Mouse (Mus musculus) neural tube, embryonic 12.5 days (tissue): ENCODE results near the gene Tmem145. TPM values are rescaled to one million over a fixed set of nuclear protein-coding genes. Genes with fewer than 3 reads are reported as not detected.

ENCODE experiments used
- ATAC-seq: fragments of 200-750 bp; cut with Nextera tagmentation; 2 replicates; pipeline ENCODE4 v1.8.0; 2017; ENCODE audit warnings: low read depth, mild to moderate bottlenecking, moderate TSS enrichment, moderate library complexity; ENCODE audit not compliant: low FRiP score
- H3K27ac ChIP-seq: fragments of 300-500 bp; sonication (generic); 2 replicates; pipeline ENCODE4 v1.5.1; 2016
- H3K27me3 ChIP-seq: fragments of 300-500 bp; sonication (generic); replicated peaks from 2 replicates; pipeline ENCODE4 v1.6.1; 2016; ENCODE audit warnings: mild to moderate bottlenecking
- H3K36me3 ChIP-seq: fragments of 300-500 bp; sonication (generic); 2 replicates; pipeline ENCODE4 v1.6.1; 2016; ENCODE audit warnings: mild to moderate bottlenecking
- H3K4me1 ChIP-seq: fragments of 300-500 bp; sonication (generic); 2 replicates; pipeline ENCODE4 v1.6.1; 2016
- H3K4me2 ChIP-seq: fragments of 300-500 bp; sonication (generic); replicated peaks from 2 replicates; pipeline ENCODE4 v1.6.1; 2016; ENCODE audit warnings: mild to moderate bottlenecking
- H3K4me3 ChIP-seq: fragments of 300-500 bp; sonication (generic); 2 replicates; pipeline ENCODE4 v1.5.1; 2016
- H3K9ac ChIP-seq: fragments of 300-500 bp; sonication (generic); 2 replicates; pipeline ENCODE4 v1.6.1; 2016; ENCODE audit warnings: mild to moderate bottlenecking
- H3K9me3 ChIP-seq: fragments of 300-500 bp; sonication (generic); 2 replicates; pipeline ENCODE4 v1.6.1; 2016; ENCODE audit warnings: mild to moderate bottlenecking
- WGBS: fragments of 180-500 bp; shearing (Covaris S2); methylation state at CpG from one replicate; pipeline ENCODE4 v1.1.7; 2016; 5-methylcytosine and 5-hydroxymethylcytosine counted together
- polyA plus RNA-seq: library from polyadenylated mRNA; unstranded; fragments of >200 nt; fragmentation: Nextera tagmentation; extraction: Ambion mirVana; gene quantifications from 2 replicates; pipeline ENCODE4 v1.2.1, GENCODE M21; 2016

Gene Tmem145
- polyA plus RNA-seq, 1 experiment from 2014 or later: 28.3 TPM

- 0 out of 2 replicates have a peak overlapping the region, but pooled peaks have one; percentile 29 for H3K9ac ChIP-seq
- H3K4me3 ChIP-seq: no peak overlapping the region
- peak overlapping the region; percentile 17; the same call in 1 of the 2 replicates for H3K27ac ChIP-seq
- peaks cover 86% of the 10 kb centered on the region for H3K36me3 ChIP-seq
- no peaks in the 10 kb centered on the region for H3K9me3 ChIP-seq
- ATAC-seq: peak; percentile 59
- peak overlapping the region; percentile 16; the same call in 1 of the 2 replicates for H3K4me2 ChIP-seq
- WGBS: 56% methylated on average over 19 of the region's 19 CpGs
- H3K27me3 ChIP-seq: no peaks in the 10 kb centered on the region
- peaks cover 11% of the 10 kb centered on the region for H3K4me1 ChIP-seq
Observed at GRCm38 (mm10) chr7:25358721-25359206, 52.9 kb downstream of the Tmem145 start.

- H3K4me1 ChIP-seq: peaks cover 28% of the 10 kb centered on the region
- peaks cover 60% of the 10 kb centered on the region for H3K36me3 ChIP-seq
- no peak for ATAC-seq
- H3K27ac ChIP-seq: no peak overlapping the region
- no peak overlapping the region for H3K4me3 ChIP-seq
- H3K9me3 ChIP-seq: no peaks in the 10 kb centered on the region
- no peak overlapping the region for H3K9ac ChIP-seq
- WGBS: 86% methylated on average over 19 of the region's 19 CpGs
- peaks cover 20% of the 10 kb centered on the region for H3K27me3 ChIP-seq
- H3K4me2 ChIP-seq: no peak overlapping the region
Observed at GRCm38 (mm10) chr7:25363151-25363550, 57.2 kb downstream of the Tmem145 start.

DNA sequence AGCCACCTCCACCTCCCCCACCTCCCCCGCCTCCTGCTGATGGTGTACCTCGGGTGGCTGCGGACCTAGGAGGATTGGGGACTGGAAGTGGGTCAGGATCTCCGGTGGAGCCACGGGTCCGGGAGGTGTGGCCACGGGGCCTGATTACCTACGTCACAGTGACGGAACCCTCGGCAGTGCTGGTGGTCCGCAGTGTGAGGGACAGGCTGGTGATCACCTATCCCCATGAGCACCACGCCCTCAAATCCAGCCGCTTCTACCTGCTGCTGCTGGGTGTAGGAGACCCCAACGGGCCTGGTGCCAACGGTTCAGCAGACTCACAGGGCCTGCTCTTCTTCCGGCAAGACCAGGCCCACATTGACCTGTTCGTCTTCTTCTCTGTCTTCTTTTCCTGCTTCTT, 57.7 kb downstream of the Tmem145 start:
- 96% methylated on average over 17 of the region's 17 CpGs for WGBS
- Histone ChIP-seq H3K4me1 (peaks cover 23% of the 10 kb centered on the region), H3K27me3 (peaks cover 25% of the 10 kb centered on the region), H3K9ac (no peak overlapping the region), H3K4me3 (no peak overlapping the region), H3K36me3 (peaks cover 56% of the 10 kb centered on the region), H3K9me3 (no peaks in the 10 kb centered on the region), H3K27ac (no peak overlapping the region), H3K4me2 (no peak overlapping the region)
- ATAC-seq: no peak

Other genes starting within 250 kb of the Tmem145 start
- 18.6 and 19.5 TPM in 2 replicates for gene Grik5, start 233.8 kb upstream of the Tmem145 start, polyA plus RNA-seq
- 38.7 and 39.2 TPM in 2 replicates for gene Zfp574, start 233.5 kb upstream of the Tmem145 start, polyA plus RNA-seq
- 28.1 and 32.6 TPM in 2 replicates for gene Pou2f2, start 126.4 kb upstream of the Tmem145 start, polyA plus RNA-seq
- 15.5 and 17.7 TPM in 2 replicates for gene Dedd2, start 85.5 kb upstream of the Tmem145 start, polyA plus RNA-seq
- gene Zfp526, start 84.7 kb upstream of the Tmem145 start, polyA plus RNA-seq: 2.1 and 2.9 TPM in 2 replicates
- 19.1 and 20.3 TPM in 2 replicates for gene Gsk3a, start 68.3 kb upstream of the Tmem145 start, polyA plus RNA-seq
- 11.9 and 13.1 TPM in 2 replicates for gene Erf, start 55.3 kb upstream of the Tmem145 start, polyA plus RNA-seq
- gene Cic, start 38.4 kb upstream of the Tmem145 start, polyA plus RNA-seq: 44.2 and 45.0 TPM in 2 replicates
- 400 and 431 TPM in 2 replicates for gene Pafah1b3, start 8.1 kb upstream of the Tmem145 start, polyA plus RNA-seq
- gene Prr19, start 4.7 kb upstream of the Tmem145 start, polyA plus RNA-seq: 1.1 and 1.5 TPM in 2 replicates
- gene Megf8, start 11.1 kb downstream of the Tmem145 start, polyA plus RNA-seq: 19.1 and 19.6 TPM in 2 replicates
- gene Cnfn, start 63.6 kb downstream of the Tmem145 start, polyA plus RNA-seq: not detected in 2 replicates
- 10.7 and 11.6 TPM in 2 replicates for gene Lipe, start 92.6 kb downstream of the Tmem145 start, polyA plus RNA-seq
- gene Cxcl17, start 106.8 kb downstream of the Tmem145 start, polyA plus RNA-seq: 0.37 and 0.53 TPM in 2 replicates
- gene Ceacam1, start 171.5 kb downstream of the Tmem145 start, polyA plus RNA-seq: 0.78 and 1.3 TPM in 2 replicates
- not detected in 2 replicates for gene Ceacam2, start 233.8 kb downstream of the Tmem145 start, polyA plus RNA-seq